Mouse (Mus musculus) embryonic stem cell, embryonic (primary cell): ENCODE data around the gene Mtg1.

Experiments
- CTCF ChIA-PET, 4 experiments: fragments of 300-600 bp in 2 of 4; fragments of 350-600 bp in 2 of 4; sonication (Branson Sonifier 250); formaldehyde crosslinking; loops; one replicate each; lab custom pipeline; 2022; ENCODE audit warnings: inconsistent platforms in 2 of 4; lab: Charles Lee
- POLR2A ChIA-PET, 4 experiments: fragments of 300-600 bp in 2 of 4; fragments of 350-600 bp in 2 of 4; sonication (Branson Sonifier 250); formaldehyde crosslinking; loops; one replicate each; lab custom pipeline; 2022; ENCODE audit warnings: antibody characterized with exemption in 4 of 4, inconsistent platforms in 1 of 4; lab: Charles Lee

Mtg1 gene

DNA sequence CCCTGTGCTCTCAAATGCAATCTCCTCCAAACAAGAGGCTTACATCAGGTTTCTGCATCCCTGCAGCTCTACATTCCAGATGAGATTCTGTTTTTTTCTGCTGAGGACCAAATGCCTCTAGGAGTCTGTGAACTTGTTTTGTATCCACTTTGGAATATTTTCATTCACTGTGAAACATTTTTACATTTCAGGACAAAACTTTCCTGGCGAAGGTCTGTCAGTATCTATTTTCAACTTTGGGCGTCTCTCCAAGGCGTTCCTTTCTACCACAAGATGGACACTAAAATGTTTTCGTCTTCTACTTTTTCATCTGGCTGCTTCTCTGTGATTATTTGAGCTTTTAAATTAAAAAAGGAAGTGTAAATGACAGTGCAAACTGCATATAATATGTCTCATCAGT lies 56.7 kb downstream of the Mtg1 start:
- CTCF ChIA-PET, result no interaction called here
- POLR2A ChIA-PET, result no interaction called here

DNA sequence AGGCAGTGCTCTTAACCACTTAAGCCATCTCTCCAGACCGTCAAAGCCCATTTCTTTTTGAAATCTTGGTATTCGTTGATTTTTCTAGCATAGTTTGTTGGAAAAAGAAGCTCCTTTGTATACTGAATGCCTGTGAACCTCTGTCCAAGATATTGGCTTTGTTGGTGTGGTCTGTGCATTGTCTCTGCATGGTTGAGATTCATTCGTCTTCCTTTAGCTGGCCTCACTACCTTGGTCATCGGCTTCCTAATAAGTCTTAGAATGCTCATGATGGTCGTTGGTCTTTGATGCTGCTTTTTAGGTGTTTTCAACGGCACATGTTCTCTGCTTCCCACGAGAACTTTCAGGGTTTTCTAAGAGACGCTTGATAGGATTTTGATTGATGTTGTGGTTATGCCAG lies 58.6 kb downstream of the Mtg1 start:
- CTCF ChIA-PET, result interaction anchor here in 2 of 4 experiments (0.6 to 1.7 kb wide), 2 partner anchors 8 to 624 kb away, joined by 6 to 13 read pairs; no protein-coding TSS in a partner anchor

More for the DNA sequence above, 58.6 kb downstream of the Mtg1 start:
- POLR2A ChIA-PET, result no interaction called here
